Mouse (Mus musculus) megakaryocyte, embryonic 14.5 days (primary cell): ENCODE data around the gene Carns1. TPM values are rescaled to one million over a fixed set of nuclear protein-coding genes. Genes with fewer than 3 reads are reported as not detected.

Experiments used
- H3K27me3 ChIP-seq: replicated peaks from 2 replicates; pipeline ENCODE3; 2012; ENCODE audit warnings: inconsistent platforms
- H3K36me3 ChIP-seq: replicated peaks from 2 replicates; pipeline ENCODE3; 2012; ENCODE audit warnings: low read length, inconsistent platforms, mixed read lengths
- H3K4me1 ChIP-seq: 2 replicates; pipeline ENCODE4 v1.6.1; 2012; ENCODE audit warnings: inconsistent platforms
- H3K4me3 ChIP-seq: replicated peaks from 2 replicates; pipeline ENCODE3; 2012; ENCODE audit warnings: moderate library complexity, mild to moderate bottlenecking, inconsistent platforms
- H3K9me3 ChIP-seq: 2 replicates; pipeline ENCODE4 v1.6.1; 2012; ENCODE audit warnings: inconsistent platforms
- FLI1 ChIP-seq: IDR thresholded peaks from 2 replicates; pipeline ENCODE4 v1.6.1; 2012; ENCODE audit warnings: low read length, inconsistent platforms, mixed read lengths
- GATA1 ChIP-seq: IDR thresholded peaks from 3 replicates; pipeline ENCODE4 v1.6.1; 2012; ENCODE audit warnings: mixed read lengths, low read length, inconsistent platforms, borderline replicate concordance
- polyA plus RNA-seq: library from polyadenylated mRNA; stranded (reverse); fragments of >175 nt; gene quantifications from 2 replicates; pipeline ENCODE4 v1.2.3, GENCODE M21; 2012; ENCODE audit warnings: low replicate concordance; ENCODE audit not compliant: insufficient read depth

The Carns1 gene
- polyA plus RNA-seq, 1 experiment, result 1.3 TPM

GRCm38 (mm10) chr19:4162646-4163542, 12.4 kb downstream of the Carns1 start, which contains the start of gene Rps6kb2:
TSS of gene Rps6kb2 (minus strand) at chr19:4163354.
- Histone ChIP-seq H3K9me3 (no peaks in the 10 kb centered on the region), H3K36me3 (peaks cover 41% of the 10 kb centered on the region), H3K27me3 (no peaks in the 10 kb centered on the region), H3K4me3 (peak within 1 kb of the TSS; percentile 94), H3K4me1 (peaks cover 77% of the 10 kb centered on the region)
- TF ChIP-seq FLI1, result no peak
- TF ChIP-seq GATA1, result no peak

- peaks cover 76% of the 10 kb centered on the region for H3K4me1 ChIP-seq
- no peaks in the 10 kb centered on the region for H3K9me3 ChIP-seq
- no peak overlapping the region for H3K4me3 ChIP-seq
- H3K27me3 ChIP-seq, result no peaks in the 10 kb centered on the region
- H3K36me3 ChIP-seq, result peaks cover 78% of the 10 kb centered on the region
- no peak for TF ChIP-seq FLI1
- no peak for TF ChIP-seq GATA1
These were observed 16.2 kb downstream of the Carns1 start for GRCm38 (mm10) chr19:4159049-4159448.

GRCm38 (mm10) chr19:4156771-4157170, 18.5 kb downstream of the Carns1 start:
- Histone ChIP-seq H3K27me3 (no peaks in the 10 kb centered on the region), H3K9me3 (no peaks in the 10 kb centered on the region), H3K4me3 (no peak overlapping the region), H3K36me3 (peaks cover 97% of the 10 kb centered on the region), H3K4me1 (peaks cover 82% of the 10 kb centered on the region)
- TF ChIP-seq GATA1, result no peak
- no peak for TF ChIP-seq FLI1

GRCm38 (mm10) chr19:4156073-4156579, 19.2 kb downstream of the Carns1 start:
- Histone ChIP-seq H3K4me1 (peaks cover 85% of the 10 kb centered on the region), H3K9me3 (no peaks in the 10 kb centered on the region), H3K4me3 (no peak overlapping the region), H3K27me3 (no peaks in the 10 kb centered on the region), H3K36me3 (peaks cover 97% of the 10 kb centered on the region)
- TF ChIP-seq FLI1 (no peak), GATA1 (no peak)

- Histone ChIP-seq H3K4me3 (peak overlapping the region; percentile 81), H3K36me3 (peaks cover 97% of the 10 kb centered on the region), H3K27me3 (no peaks in the 10 kb centered on the region), H3K4me1 (peaks cover 87% of the 10 kb centered on the region), H3K9me3 (no peaks in the 10 kb centered on the region)
- no peak for TF ChIP-seq FLI1
- TF ChIP-seq GATA1, result no peak
These were observed 19.8 kb downstream of the Carns1 start for GRCm38 (mm10) chr19:4155223-4156072.

GRCm38 (mm10) chr19:4154437-4155222, 20.6 kb downstream of the Carns1 start:
- H3K36me3 ChIP-seq, result peaks cover 99% of the 10 kb centered on the region
- TF ChIP-seq GATA1, result no peak
- TF ChIP-seq FLI1, result no peak
- H3K27me3 ChIP-seq, result no peaks in the 10 kb centered on the region
- peaks cover 93% of the 10 kb centered on the region for H3K4me1 ChIP-seq
- H3K9me3 ChIP-seq, result no peaks in the 10 kb centered on the region
- peak overlapping the region; percentile 81 for H3K4me3 ChIP-seq

GRCm38 (mm10) chr19:4153232-4153654, 22.0 kb downstream of the Carns1 start, which contains the start of gene Ptprcap:
TSS of gene Ptprcap (plus strand) at chr19:4153604.
- Histone ChIP-seq H3K4me3 (peak within 1 kb of the TSS; percentile 81), H3K36me3 (peaks cover 92% of the 10 kb centered on the region)

GRCm38 (mm10) chr19:4152445-4153231, 22.6 kb downstream of the Carns1 start:
- H3K27me3 ChIP-seq, result no peaks in the 10 kb centered on the region
- no peak for TF ChIP-seq GATA1
- TF ChIP-seq FLI1, result no peak
- peaks cover 95% of the 10 kb centered on the region for H3K4me1 ChIP-seq
- H3K36me3 ChIP-seq, result peaks cover 86% of the 10 kb centered on the region
- H3K4me3 ChIP-seq, result peak overlapping the region; percentile 31
- H3K9me3 ChIP-seq, result no peaks in the 10 kb centered on the region

More at GRCm38 (mm10) chr19:4153232-4153654, 22.0 kb downstream of the Carns1 start, which contains the start of gene Ptprcap:
- peaks cover 94% of the 10 kb centered on the region for H3K4me1 ChIP-seq
- no peaks in the 10 kb centered on the region for H3K27me3 ChIP-seq
- TF ChIP-seq GATA1, result no peak
- TF ChIP-seq FLI1, result no peak
- H3K9me3 ChIP-seq, result no peaks in the 10 kb centered on the region
